Mouse (Mus musculus) mature B cell (primary cell): ENCODE results near the gene Fgf6.

Experiments
- in situ Hi-C: fragments of 300-500 bp; cut with MboI; formaldehyde crosslinking; loops from 2 replicates; pipeline ENCODE4 v1.14.3; 2019

Fgf6 gene

DNA sequence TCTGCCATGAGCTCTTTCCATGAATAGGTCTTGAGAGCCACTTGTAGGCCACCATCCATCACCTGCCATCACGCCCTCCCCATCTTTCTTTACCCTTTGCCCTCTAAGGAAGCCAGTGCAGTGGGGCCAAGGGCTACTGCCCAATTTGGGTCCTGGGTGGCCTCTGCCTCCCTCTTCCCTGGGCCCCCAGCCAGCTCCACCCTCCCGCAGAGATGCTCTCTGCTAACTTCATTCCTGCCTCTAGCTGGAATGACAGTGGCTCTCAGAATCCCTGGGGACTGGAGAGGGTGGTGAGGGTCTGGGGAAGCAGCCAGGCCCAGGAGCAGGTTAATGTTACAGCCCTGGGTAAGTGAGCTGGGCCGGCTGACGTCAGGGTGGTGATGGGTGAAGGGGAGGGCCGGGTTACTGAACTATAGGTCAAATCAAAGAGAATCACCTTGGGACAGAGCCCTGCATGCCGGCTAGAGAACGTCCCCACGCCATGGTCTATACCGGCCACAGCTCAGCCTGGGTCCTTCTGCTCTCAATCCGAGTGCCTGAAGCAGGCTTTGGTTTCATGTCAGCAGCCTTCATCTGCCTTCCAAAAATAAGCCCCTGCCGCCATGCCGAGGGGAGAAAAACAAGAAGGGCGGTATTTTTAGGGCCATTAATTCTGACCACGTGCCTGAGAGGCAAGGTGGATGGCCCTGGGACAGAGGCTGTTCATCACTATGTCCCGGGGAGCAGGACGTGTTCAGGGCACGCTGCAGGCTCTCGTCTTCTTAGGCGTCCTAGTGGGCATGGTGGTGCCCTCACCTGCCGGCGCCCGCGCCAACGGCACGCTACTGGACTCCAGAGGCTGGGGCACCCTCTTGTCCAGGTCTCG lies at the start of gene Fgf6:
Gene Fgf6, plus strand, starts transcription at position 681 of the 865 bp plus-strand sequence.
- in situ Hi-C loops: no loop called here

DNA sequence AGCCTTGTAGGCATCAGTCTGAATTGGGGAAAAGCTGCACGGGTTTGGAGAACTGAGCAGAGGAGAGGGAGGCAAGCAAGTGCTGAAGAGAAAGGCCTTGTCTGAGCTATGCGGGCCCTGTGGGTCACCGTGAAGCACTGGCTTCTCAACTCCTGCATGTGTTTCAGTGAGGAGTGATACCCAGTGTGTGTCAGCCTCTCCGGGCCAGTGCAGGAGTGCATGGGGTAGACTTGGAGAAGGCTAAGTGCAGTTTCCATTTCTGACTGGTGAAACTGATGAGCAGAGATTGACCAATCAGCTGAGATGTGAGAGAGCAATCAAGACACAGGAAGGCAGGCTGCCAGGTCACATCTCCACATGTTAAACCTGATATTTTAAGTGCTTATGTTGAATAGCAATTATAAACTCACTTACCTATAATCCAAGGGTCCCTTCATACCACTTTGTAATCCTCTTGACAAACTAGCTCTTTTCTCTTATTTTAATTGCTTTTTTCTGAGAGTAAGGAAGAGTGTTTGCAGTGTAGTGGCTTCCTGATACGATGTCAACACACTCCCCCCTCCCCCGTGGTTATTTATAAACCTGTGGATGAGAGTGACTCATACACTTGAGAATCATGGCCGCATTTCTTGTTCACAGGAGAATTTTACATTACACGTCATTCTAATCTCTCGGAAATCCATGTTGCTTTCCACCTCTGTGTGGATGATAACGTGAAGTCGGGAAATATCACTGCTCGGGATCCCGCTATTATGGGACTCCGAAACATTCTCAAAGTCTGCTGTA lies 49.0 kb upstream of the Fgf6 start:
- in situ Hi-C loops: no loop called here

DNA sequence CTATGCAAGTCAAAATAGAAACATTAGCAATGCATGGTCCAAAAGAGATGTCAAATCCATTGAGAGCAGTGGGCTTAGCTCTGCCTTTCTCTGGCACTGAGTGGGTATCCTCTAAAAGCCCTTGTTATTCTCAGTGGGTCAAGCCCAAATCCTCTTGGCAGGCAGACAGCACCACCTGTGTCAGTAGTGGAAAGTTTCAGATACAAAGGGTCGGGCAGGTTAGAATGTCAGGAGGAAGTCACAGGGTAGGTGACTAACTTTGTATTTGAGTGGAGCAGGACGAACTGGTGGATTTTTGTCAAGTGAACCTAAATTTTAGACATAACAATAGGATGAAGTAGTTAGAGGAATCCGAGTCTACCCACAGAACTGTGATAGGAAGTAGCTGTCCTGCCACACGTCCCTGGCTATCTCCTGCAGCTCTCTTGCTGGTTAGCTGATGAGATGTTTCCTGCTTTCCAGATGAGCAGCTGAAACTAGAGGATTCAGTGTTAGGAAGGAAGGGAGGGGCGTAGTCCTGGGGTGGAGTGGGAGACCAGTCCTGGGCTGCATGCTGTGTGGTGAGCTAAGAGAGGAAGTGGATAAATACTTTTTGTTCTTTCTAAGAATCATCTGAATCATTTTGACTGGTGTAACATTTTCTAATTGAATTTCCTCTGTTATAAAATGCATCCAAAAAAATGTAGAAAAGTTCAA lies 33.7 kb upstream of the Fgf6 start:
- in situ Hi-C loops: no loop called here

DNA sequence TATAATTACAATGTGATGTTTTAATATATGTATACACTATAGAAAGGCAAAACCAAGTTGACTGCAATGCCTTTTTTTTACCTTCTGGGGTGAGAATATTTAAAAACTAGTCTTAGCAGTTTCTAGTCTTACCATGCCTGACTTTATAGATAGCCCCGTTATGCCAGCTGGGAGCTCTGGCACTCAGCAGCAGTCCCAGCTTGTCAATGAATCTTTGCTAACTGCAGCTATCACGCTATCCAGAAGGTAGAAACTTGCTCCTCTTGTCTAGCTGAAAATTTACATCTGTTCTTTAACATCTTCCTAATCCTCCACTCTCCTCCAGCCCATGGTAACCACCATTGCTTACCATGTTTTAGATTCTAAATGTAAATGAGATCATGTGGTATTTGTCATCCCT lies 21.7 kb upstream of the Fgf6 start:
- in situ Hi-C loops: no loop called here

DNA sequence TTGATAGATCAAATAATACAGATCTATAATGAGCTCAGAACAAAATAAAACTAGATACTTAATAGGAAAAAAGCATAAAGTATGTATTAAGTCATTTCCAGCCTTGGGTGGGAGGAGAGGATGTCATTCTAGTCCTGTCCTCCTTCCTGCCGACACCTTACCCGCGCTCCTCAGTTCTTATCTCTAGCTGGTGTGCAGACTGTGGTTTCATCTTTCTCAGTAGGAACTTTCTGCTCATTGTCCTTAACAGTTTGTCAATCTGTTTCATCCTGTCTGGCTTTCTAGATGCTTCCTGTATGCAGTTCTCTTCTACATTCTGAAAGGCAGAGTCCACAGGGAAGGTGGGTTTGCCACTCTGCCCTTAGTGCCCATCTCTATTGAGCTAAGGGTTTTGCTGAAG lies 19.9 kb upstream of the Fgf6 start:
- in situ Hi-C loops: no loop called here

DNA sequence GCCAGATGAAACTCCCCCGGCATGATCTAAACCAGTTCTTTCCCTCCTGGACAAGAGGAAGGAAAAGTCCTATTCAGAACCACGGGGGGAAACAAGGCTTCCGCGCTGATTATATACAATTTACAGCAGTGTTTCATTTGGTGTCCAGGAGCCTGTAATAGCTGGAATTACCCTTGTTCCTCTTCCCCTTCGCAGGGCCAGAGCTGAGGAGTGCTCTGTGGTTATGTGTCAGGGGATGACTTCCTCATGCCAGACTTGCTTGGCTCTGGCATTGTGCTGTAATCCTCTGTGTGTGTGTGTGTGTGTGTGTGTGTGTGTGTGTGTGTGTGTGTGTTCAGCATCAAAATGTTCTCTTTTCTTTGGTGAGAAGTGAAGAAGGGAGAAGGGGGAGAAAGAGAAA lies 19.0 kb upstream of the Fgf6 start:
- in situ Hi-C loops: no loop called here

DNA sequence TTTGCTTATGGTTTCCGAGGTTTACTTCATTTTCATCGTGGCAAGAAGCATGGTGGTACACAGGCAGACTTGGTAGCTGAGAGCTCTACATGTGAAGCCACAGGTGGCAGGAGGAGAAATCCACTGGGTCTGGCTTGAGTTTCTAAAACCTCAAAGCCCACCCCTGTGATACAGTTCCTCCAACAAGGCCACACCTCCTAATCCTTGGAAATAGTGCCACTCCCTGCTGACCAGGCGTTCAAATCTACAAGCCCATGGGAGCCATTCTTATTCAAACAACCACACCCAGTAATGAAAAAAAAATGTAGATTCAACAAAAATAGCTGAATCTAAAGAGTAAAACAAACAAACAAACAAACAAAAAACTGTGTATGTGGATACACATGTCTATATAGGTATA lies 9.7 kb upstream of the Fgf6 start:
- in situ Hi-C loops: no loop called here

DNA sequence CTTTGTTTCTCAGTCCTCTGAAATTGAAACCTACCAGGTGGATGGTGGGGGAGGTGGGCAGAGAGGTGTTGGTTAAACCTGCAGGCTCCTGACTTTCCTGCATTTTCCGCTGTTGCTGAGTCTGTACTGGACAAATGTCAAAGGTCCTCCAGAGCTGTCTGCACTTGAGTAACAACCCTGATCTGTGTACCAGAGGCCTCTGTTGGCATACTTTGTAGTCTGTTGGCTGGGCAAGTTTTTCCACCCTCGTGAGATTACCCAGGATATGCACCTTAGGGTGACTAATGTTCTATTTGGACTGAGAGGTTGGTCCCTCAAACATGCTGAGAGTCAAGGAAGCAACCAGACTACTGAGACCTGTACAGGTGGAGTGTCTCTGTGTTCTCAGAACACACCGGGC lies 8.8 kb upstream of the Fgf6 start:
- in situ Hi-C loops: no loop called here

DNA sequence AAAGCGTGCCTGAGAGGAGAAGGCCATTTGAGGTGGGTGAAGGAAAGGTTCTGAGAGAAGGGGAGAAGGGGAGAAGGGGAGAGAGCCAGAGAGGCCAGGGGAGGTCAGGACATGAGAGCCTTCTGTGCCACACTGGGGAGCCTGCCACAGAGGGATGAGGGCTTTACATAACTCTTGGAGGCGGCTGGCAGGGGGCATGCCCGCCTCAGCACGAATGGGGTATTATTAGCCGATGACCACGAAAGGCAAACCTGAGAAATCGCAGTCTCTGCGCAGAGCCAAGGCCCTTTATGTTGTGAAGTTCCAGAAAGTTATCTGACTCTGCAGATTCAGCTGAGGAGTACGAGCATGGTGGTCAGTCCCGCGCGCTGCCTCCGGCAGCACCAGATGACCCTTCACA lies 5.4 kb upstream of the Fgf6 start:
- in situ Hi-C loops: no loop called here

DNA sequence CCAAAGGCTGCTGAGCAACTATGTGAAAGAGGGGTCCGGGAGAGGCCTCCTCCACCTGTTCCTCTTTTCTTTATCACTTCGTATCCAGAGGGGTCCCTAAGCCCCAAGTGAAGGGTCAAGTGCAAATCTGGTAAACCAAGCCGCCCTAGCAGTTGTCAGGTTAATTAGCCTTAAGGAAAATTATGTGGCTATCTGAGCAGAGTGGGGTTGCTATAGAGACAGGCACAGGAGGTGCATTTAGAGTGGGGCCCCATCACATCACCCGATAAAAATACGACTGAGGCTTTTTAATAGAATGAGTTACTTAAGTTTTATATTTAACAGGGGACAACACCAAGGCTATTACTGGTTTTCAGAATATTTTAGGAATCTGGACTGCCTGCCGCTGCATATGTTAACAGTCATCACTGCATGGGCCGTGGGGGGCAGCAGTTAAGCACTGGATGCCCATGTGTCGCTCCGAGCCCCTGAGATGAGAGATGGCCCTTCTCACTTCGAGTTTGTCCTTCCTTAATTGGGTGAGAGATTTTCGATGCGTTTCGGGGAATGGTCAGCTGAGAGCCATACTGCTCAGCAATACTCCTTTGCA lies 3.3 kb upstream of the Fgf6 start:
- in situ Hi-C loops: no loop called here

DNA sequence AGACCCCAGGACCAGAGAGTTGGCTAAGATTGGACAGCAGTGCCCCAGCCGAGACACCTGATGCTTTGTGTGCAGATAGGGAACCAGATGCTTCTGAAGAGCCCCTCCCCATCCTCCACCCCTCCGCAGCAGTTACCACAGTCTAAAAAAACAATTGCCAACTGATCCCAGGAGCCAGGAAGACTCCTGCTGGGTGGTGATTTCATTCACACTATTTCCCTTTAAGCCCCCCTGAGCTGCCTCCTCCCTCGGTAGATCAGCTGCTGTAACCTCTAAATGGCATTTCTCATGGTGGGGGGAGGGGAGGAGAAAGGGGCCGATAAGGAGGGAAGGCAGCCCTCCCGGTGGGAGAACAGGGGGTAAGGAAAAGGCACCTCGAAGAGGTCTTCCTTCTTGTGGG lies 3.9 kb downstream of the Fgf6 start:
- in situ Hi-C loops: no loop called here

DNA sequence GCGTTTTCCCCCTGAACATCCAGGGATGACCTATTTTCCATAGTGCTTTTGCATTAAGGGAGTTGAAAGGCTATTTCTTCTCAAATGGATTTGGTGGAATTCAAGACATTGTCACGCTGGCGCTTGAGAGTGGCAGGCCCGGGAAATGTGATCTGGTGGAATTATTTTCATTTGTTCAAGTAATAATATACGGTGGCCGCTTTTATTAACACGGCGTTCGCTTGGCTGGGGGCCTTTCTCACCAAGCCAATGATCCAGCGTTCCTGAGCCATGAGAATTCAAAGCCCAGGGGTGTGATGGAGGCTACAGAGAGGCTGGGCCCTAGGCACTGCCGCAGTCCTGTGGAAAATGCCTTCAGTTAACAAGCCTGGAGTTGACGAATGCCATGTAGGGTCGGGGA lies 5.0 kb downstream of the Fgf6 start:
- in situ Hi-C loops: no loop called here

DNA sequence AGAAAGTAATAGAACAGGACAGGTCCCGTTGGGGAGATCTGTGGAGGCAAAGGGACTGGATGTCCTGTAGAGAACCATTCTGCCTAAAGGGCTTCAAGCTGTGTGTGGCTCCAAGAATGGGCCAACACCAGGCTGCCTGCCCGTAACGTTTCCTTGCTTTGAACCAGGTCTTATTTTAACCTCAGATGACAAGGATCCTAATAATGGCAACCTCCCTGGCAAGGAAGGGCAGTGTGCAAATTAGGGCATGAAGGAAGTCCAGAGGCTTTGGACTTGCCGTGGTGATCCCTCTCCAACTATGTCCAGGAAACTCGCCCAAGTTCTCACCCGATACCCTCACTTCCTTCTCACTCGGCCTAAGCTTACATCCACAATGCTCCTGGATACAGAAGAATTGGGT lies 9.4 kb downstream of the Fgf6 start:
- in situ Hi-C loops: no loop called here

DNA sequence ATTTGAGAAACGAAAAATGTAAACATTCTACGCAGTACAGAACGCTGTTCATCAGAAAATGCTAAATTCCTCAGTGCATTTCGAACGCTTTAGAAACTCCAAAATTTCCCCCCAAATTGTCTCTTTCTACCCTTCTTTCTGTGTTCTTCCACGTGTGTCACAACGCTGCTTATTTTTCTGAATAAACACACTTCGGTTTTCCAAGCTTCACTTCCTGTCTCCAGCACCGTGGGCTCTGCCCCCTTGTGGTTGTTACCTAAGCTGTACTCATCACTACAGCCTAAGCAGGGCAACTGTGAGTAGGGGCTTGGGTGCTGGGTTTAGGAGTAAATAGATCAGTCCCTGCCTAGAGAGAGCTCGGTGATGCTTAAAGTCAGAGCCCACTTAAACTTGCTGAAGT lies 19.4 kb downstream of the Fgf6 start:
- in situ Hi-C loops: no loop called here

DNA sequence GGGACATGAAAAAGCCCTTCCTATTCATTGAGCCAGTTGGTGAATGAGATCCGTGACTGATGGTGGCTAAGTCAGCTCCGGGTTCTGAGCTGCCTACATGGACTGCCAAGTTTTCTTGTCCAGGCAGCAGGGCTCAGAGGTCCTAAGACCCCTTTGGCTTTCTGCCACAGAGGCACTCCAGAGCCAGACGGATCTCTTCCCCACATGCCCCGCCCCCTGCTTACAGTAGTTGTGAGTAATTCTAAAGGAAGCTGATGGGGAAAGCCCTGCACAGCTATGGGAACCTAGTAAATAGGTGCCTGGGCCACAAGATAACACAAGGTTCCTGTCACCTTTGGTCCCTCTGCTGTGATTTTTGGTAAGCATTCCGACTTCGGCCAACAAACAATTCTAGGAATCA lies 29.5 kb downstream of the Fgf6 start:
- in situ Hi-C loops: no loop called here

DNA sequence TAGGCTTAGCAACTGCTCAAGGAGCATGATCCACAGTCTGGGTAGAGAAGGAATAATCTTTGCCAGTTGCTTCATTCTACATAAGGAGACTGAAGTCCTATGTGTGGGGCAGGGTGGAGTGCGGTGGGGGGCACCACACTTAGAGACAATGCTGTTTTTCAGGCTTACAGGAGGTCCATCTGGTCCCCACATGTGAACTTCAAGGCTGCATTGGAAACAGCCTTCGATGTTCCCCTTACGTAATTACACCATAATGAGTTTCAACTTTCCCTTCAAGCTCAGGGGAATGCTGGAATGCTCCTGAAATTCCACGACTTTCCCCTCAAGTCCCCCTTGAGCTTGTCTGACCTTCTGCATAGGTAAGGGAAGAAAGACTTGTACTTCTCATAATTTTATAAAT lies 35.5 kb downstream of the Fgf6 start:
- in situ Hi-C loops: no loop called here

DNA sequence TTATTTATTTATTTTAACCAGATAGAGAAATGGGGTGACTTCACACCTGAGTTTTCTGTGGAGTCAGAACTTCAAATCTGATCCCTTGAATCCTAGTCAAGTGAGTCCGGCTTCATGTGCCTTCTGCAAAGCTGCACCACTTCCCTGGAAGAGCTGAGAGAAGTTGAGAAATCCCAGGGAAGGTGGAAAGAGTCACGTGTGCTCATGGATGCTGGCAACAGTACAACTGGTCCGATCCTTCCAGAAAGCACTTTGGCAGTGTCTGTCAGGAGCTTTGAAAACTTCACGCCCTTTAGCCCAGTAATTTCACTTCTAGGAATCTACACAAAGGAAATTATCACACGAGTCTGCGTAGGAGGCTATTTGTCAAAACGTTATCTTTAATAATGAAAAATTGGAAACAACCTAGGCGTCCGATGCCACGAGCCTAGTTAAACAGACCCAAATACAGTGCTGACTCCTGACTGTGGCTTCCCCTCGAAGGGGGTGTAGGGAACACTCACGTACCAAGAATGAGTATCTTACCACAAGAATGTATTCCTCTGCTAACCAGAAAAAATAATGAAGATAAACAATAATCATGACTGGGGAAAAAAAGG lies 41.7 kb downstream of the Fgf6 start:
- in situ Hi-C loops: no loop called here

DNA sequence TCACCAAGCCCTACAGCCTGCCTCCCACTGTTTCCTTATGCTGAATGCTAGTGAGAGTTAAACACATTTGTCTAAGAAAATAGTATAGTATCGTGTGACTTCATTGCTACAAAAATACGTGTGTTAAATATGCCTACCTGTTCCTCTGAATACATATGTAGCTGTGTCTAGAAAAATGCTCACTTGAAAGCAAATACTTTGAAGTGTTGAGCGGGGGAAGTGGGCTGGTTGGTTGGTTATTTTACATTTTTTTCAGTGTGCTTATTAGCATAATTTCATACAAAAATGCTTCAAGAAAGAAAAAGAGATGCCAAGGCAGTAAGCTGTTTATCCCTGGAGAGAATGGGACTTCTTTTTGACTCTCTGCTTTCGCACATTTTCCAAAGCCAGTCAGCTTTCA lies 44.6 kb downstream of the Fgf6 start:
- in situ Hi-C loops: no loop called here

DNA sequence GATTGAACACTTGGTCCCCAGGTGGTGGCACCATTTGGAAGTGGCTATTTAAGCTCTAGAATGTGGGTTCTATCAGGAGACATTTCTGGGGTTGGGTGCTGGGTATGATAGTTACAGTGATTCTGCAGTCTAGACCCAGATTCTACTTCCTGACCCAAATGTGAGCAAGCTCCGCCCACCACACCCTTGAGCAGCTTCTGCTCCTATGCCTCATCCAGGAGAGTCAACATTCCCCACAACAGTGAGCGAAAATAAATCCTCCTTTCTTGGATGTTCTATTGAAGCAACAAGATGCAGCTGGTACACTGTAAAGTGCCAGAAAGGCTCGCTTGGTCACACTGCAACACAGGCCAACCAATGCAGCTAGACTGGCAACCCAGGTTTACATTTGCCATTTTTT lies 48.5 kb downstream of the Fgf6 start:
- in situ Hi-C loops: no loop called here

DNA sequence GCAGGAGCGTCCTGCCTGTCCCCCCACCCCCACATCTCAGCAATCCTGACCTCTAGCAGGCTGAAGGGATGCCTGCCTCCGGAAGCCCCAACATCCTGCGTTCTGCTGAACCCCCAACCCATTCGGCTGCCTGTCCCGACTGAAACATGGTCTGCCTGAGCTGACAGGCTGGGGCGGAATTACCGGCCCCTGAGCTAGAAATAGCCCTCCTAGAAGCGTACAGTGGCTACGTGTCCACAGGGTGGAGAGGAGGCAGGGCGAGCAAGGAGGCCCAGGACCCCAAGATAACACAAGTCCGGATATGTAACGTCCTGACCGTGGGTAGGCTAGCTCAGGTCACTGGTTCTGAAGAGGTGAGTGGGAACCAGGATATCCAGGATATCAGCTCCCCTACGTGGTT lies 49.4 kb downstream of the Fgf6 start:
- in situ Hi-C loops: no loop called here

DNA sequence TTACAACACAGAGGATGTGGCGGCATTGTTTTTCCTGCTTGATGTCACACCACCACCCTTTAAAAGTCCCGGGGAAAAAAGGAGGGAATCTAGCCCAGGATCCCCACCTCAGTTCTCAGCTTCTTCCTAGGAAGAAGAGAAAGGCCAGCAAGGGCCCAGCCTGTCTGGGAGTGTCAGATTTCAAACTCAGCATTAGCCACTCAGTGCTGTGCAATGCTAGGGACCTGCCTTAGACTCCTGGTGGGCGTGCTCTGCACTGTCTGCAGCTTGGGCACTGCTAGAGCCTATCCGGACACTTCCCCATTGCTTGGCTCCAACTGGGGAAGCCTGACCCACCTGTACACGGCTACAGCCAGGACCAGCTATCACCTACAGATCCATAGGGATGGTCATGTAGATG lies 57.4 kb downstream of the Fgf6 start, which contains the start of gene Fgf23:
Gene Fgf23, plus strand, starts transcription at position 86 of the 400 bp plus-strand sequence.
- in situ Hi-C loops: no loop called here
